Mouse (Mus musculus): ENCODE results near the gene Ect2l. TPM values are rescaled to one million over a fixed set of nuclear protein-coding genes. Genes with fewer than 3 reads are reported as not detected.
A peak's percentile ranks its signal among the peaks of the same experiment; 100 is the strongest.
"Not testable (repeated sequence)": the region's sequence is repeated elsewhere in the genome, so short reads cannot be mapped to it uniquely, and the experiment has no call there.

Gene Ect2l
- polyA plus RNA-seq, 1 experiment from 2014 or later = 0.63 TPM

GRCm38 (mm10) chr10:18188564-18188963 lies 22.1 kb downstream of the Ect2l start:
- no peak overlapping the region for H3K4me3 ChIP-seq
- whole genome bisulfite sequencing = 77% methylated on average over 6 of the region's 6 CpGs
- no peak overlapping the region for H3K4me2 ChIP-seq
- no peak overlapping the region for H3K9ac ChIP-seq
- no peak for ATAC-seq (ENCODE audit: insufficient number of reproducible peaks, low FRiP score, low TSS enrichment, low read depth)
- H3K9me3 ChIP-seq = no peaks in the 10 kb centered on the region
- no peak overlapping the region for H3K27ac ChIP-seq
- H3K36me3 ChIP-seq = no peaks in the 10 kb centered on the region
- no peaks in the 10 kb centered on the region for H3K27me3 ChIP-seq
- peaks cover 8% of the 10 kb centered on the region; the same call in 1 of the 2 replicates for H3K4me1 ChIP-seq

GRCm38 (mm10) chr10:18182246-18182645 lies 28.4 kb downstream of the Ect2l start:
- H3K9ac ChIP-seq = no peak overlapping the region
- H3K27ac ChIP-seq = no peak overlapping the region
- no peak for ATAC-seq (ENCODE audit: insufficient number of reproducible peaks, low FRiP score, low TSS enrichment, low read depth)
- H3K4me1 ChIP-seq = no peaks in the 10 kb centered on the region
- H3K36me3 ChIP-seq = no peaks in the 10 kb centered on the region
- no peaks in the 10 kb centered on the region for H3K27me3 ChIP-seq
- no peak overlapping the region for H3K4me3 ChIP-seq
- no peaks in the 10 kb centered on the region for H3K9me3 ChIP-seq
- WGBS = 86% methylated on average over 5 of the region's 5 CpGs
- no peak overlapping the region for H3K4me2 ChIP-seq

GRCm38 (mm10) chr10:18177304-18177703 lies 33.4 kb downstream of the Ect2l start:
- Histone ChIP-seq H3K9me3 (no peaks in the 10 kb centered on the region), H3K27ac (no peak overlapping the region), H3K4me1 (no peaks in the 10 kb centered on the region), H3K4me2 (no peak overlapping the region), H3K36me3 (no peaks in the 10 kb centered on the region), H3K4me3 (no peak overlapping the region), H3K27me3 (no peaks in the 10 kb centered on the region), H3K9ac (no peak overlapping the region)
- no peak for ATAC-seq (ENCODE audit: insufficient number of reproducible peaks, low FRiP score, low TSS enrichment, low read depth)
- WGBS = 47% methylated on average over 2 of the region's 2 CpGs

GRCm38 (mm10) chr10:18176722-18177121 lies 34.0 kb downstream of the Ect2l start:
- H3K4me2 ChIP-seq = no peak overlapping the region
- WGBS = 89% methylated on average over 7 of the region's 7 CpGs
- no peak for ATAC-seq (ENCODE audit: insufficient number of reproducible peaks, low FRiP score, low TSS enrichment, low read depth)

GRCm38 (mm10) chr10:18175087-18175486 lies 35.6 kb downstream of the Ect2l start:
- Histone ChIP-seq H3K4me1 (no peaks in the 10 kb centered on the region), H3K27me3 (no peaks in the 10 kb centered on the region), H3K36me3 (no peaks in the 10 kb centered on the region), H3K4me2 (no peak overlapping the region), H3K9me3 (no peaks in the 10 kb centered on the region), H3K9ac (no peak overlapping the region), H3K4me3 (no peak overlapping the region), H3K27ac (no peak overlapping the region)
- ATAC-seq (ENCODE audit: insufficient number of reproducible peaks, low FRiP score, low TSS enrichment, low read depth) = no peak
- 85% methylated on average over 6 of the region's 6 CpGs for WGBS

More at GRCm38 (mm10) chr10:18176722-18177121, 34.0 kb downstream of the Ect2l start:
- Histone ChIP-seq H3K27ac (no peak overlapping the region), H3K4me3 (no peak overlapping the region), H3K4me1 (no peaks in the 10 kb centered on the region), H3K36me3 (no peaks in the 10 kb centered on the region), H3K9ac (no peak overlapping the region), H3K27me3 (no peaks in the 10 kb centered on the region), H3K9me3 (no peaks in the 10 kb centered on the region)

- no peaks in the 10 kb centered on the region for H3K27me3 ChIP-seq
- no peak overlapping the region for H3K4me3 ChIP-seq
- 79% methylated on average over 7 of the region's 7 CpGs for WGBS
- ATAC-seq (ENCODE audit: insufficient number of reproducible peaks, low FRiP score, low TSS enrichment, low read depth) = no peak
- H3K4me1 ChIP-seq = 0 out of 2 replicates have a peak, but pooled peaks cover 2% of the 10 kb centered on the region
- no peaks in the 10 kb centered on the region for H3K36me3 ChIP-seq
- H3K27ac ChIP-seq = no peak overlapping the region
- no peak overlapping the region for H3K4me2 ChIP-seq
- H3K9ac ChIP-seq = no peak overlapping the region
- H3K9me3 ChIP-seq = no peaks in the 10 kb centered on the region
These were observed 48.2 kb downstream of the Ect2l start for GRCm38 (mm10) chr10:18162435-18162971.

- no peaks in the 10 kb centered on the region for H3K9me3 ChIP-seq
- no peak overlapping the region for H3K9ac ChIP-seq
- H3K27ac ChIP-seq = peak overlapping the region; percentile 33; the same call in 1 of the 2 replicates
- H3K27me3 ChIP-seq = no peaks in the 10 kb centered on the region
- 58% methylated on average over 3 of the region's 3 CpGs for WGBS
- no peak overlapping the region for H3K4me3 ChIP-seq
- 0 out of 2 replicates have a peak, but pooled peaks cover 4% of the 10 kb centered on the region for H3K4me1 ChIP-seq
- H3K4me2 ChIP-seq = no peak overlapping the region
- no peaks in the 10 kb centered on the region for H3K36me3 ChIP-seq
- ATAC-seq (ENCODE audit: insufficient number of reproducible peaks, low FRiP score, low TSS enrichment, low read depth) = no peak
These were observed 63.5 kb downstream of the Ect2l start for GRCm38 (mm10) chr10:18147224-18147623.

GRCm38 (mm10) chr10:18142231-18142630 lies 68.5 kb downstream of the Ect2l start:
- H3K36me3 ChIP-seq = no peaks in the 10 kb centered on the region
- no peak overlapping the region for H3K4me2 ChIP-seq
- 82% methylated on average over 6 of the region's 6 CpGs for WGBS
- no peak for ATAC-seq (ENCODE audit: insufficient number of reproducible peaks, low FRiP score, low TSS enrichment, low read depth)
- no peak overlapping the region for H3K4me3 ChIP-seq
- 0 out of 2 replicates have a peak, but pooled peaks cover 1% of the 10 kb centered on the region for H3K4me1 ChIP-seq
- no peaks in the 10 kb centered on the region for H3K27me3 ChIP-seq
- H3K27ac ChIP-seq = no peak overlapping the region
- H3K9me3 ChIP-seq = no peaks in the 10 kb centered on the region
- H3K9ac ChIP-seq = no peak overlapping the region

GRCm38 (mm10) chr10:18141389-18141788 lies 69.3 kb downstream of the Ect2l start:
- H3K9ac ChIP-seq = no peak overlapping the region
- no peak overlapping the region for H3K27ac ChIP-seq
- WGBS = 94% methylated on average over 2 of the region's 2 CpGs

GRCm38 (mm10) chr10:18139615-18140014 lies 71.1 kb downstream of the Ect2l start:
- Histone ChIP-seq H3K36me3 (no peaks in the 10 kb centered on the region), H3K27ac (no peak overlapping the region), H3K9me3 (no peaks in the 10 kb centered on the region), H3K4me3 (peak overlapping the region; percentile 19), H3K27me3 (no peaks in the 10 kb centered on the region), H3K4me1 (no peaks in the 10 kb centered on the region), H3K9ac (no peak overlapping the region), H3K4me2 (no peak overlapping the region)
- ATAC-seq (ENCODE audit: insufficient number of reproducible peaks, low FRiP score, low TSS enrichment, low read depth) = no peak
- WGBS = 80% methylated on average over 5 of the region's 5 CpGs

More at GRCm38 (mm10) chr10:18141389-18141788, 69.3 kb downstream of the Ect2l start:
- Histone ChIP-seq H3K9me3 (no peaks in the 10 kb centered on the region), H3K27me3 (no peaks in the 10 kb centered on the region), H3K4me2 (no peak overlapping the region), H3K4me3 (no peak overlapping the region), H3K36me3 (no peaks in the 10 kb centered on the region), H3K4me1 (no peaks in the 10 kb centered on the region)
- no peak for ATAC-seq (ENCODE audit: insufficient number of reproducible peaks, low FRiP score, low TSS enrichment, low read depth)

GRCm38 (mm10) chr10:18138853-18139503 lies 71.7 kb downstream of the Ect2l start:
- not testable (repeated sequence) for H3K4me2 ChIP-seq; H3K4me1 ChIP-seq; H3K36me3 ChIP-seq; H3K27ac ChIP-seq; H3K9me3 ChIP-seq; ATAC-seq (ENCODE audit: insufficient number of reproducible peaks, low FRiP score, low TSS enrichment, low read depth); H3K9ac ChIP-seq; H3K27me3 ChIP-seq
- H3K4me3 ChIP-seq = peak overlapping the region; percentile 19
- WGBS = 83% methylated on average over 16 of the region's 26 CpGs

Measured in limb, embryonic 15.5 days (tissue).